Mouse (Mus musculus) midbrain, embryonic 16.5 days (tissue): ENCODE results near the gene Rassf2. TPM values are rescaled to one million over a fixed set of nuclear protein-coding genes. Genes with fewer than 3 reads are reported as not detected.

ENCODE experiments used
- ATAC-seq: fragments of 200-750 bp; cut with Nextera tagmentation; 2 replicates; pipeline ENCODE4 v1.8.0; 2017; ENCODE audit warnings: moderate TSS enrichment
- H3K27ac ChIP-seq: fragments of 300-500 bp; sonication (generic); 2 replicates; pipeline ENCODE4 v1.5.1; 2014; ENCODE audit warnings: mild to moderate bottlenecking, low read length, mixed read lengths
- H3K27me3 ChIP-seq: fragments of 300-500 bp; sonication (generic); 2 replicates; pipeline ENCODE4 v1.6.1; 2014; ENCODE audit warnings: low read depth, low read length, mixed read lengths; ENCODE audit not compliant: control insufficient read depth, insufficient read depth
- H3K36me3 ChIP-seq: fragments of 300-500 bp; sonication (generic); 2 replicates; pipeline ENCODE4 v1.6.1; 2014; ENCODE audit warnings: mild to moderate bottlenecking, low read length, moderate library complexity, mixed read lengths; ENCODE audit not compliant: control insufficient read depth, insufficient read depth
- H3K4me1 ChIP-seq: fragments of 300-500 bp; sonication (generic); 2 replicates; pipeline ENCODE4 v1.6.1; 2014; ENCODE audit warnings: mild to moderate bottlenecking, low read length, mixed read lengths; ENCODE audit not compliant: control insufficient read depth, insufficient read depth
- H3K4me2 ChIP-seq: fragments of 300-500 bp; sonication (generic); 2 replicates; pipeline ENCODE4 v1.6.1; 2014; ENCODE audit warnings: mild to moderate bottlenecking, low read length, mixed read lengths
- H3K4me3 ChIP-seq: fragments of 300-500 bp; sonication (generic); 2 replicates; pipeline ENCODE4 v1.5.1; 2014; ENCODE audit warnings: low read depth, mild to moderate bottlenecking, low read length, moderate library complexity, mixed read lengths
- H3K9ac ChIP-seq: fragments of 300-500 bp; sonication (generic); 2 replicates; pipeline ENCODE4 v1.6.1; 2014; ENCODE audit warnings: low read depth, low read length, mixed read lengths
- H3K9me3 ChIP-seq: fragments of 300-500 bp; sonication (generic); replicated peaks from 2 replicates; pipeline ENCODE4 v1.6.1; 2014; ENCODE audit warnings: mild to moderate bottlenecking, low read length, mixed read lengths; ENCODE audit not compliant: control insufficient read depth, poor library complexity, severe bottlenecking
- WGBS: fragments of 180-500 bp; shearing (Covaris S2); extraction: QIAGEN DNeasy Blood & Tissue Kit; methylation state at CpG from one replicate; pipeline ENCODE4 v1.1.7; 2014; 5-methylcytosine and 5-hydroxymethylcytosine counted together
- polyA plus RNA-seq: library from polyadenylated mRNA; unstranded; fragments of >200 nt; fragmentation: Nextera tagmentation; extraction: Ambion mirVana; gene quantifications from 2 replicates; pipeline ENCODE4 v1.2.1, GENCODE M21; 2015

Gene Rassf2
- polyA plus RNA-seq, 1 experiment from 2014 or later = 28.9 TPM

GRCm38 (mm10) chr2:132053824-132054223 is 23.8 kb upstream of the Rassf2 start:
- H3K4me1 ChIP-seq = no peaks in the 10 kb centered on the region
- 90% methylated on average over 4 of the region's 4 CpGs for whole genome bisulfite sequencing

GRCm38 (mm10) chr2:132051798-132052197 is 21.7 kb upstream of the Rassf2 start:
- Histone ChIP-seq H3K9ac (no peak overlapping the region), H3K36me3 (peaks cover 24% of the 10 kb centered on the region), H3K27ac (no peak overlapping the region), H3K4me3 (no peak overlapping the region), H3K4me1 (no peaks in the 10 kb centered on the region), H3K9me3 (no peaks in the 10 kb centered on the region), H3K4me2 (no peak overlapping the region), H3K27me3 (no peaks in the 10 kb centered on the region)
- no peak for ATAC-seq
- 89% methylated on average over 5 of the region's 5 CpGs for WGBS

More at GRCm38 (mm10) chr2:132053824-132054223, 23.8 kb upstream of the Rassf2 start:
- H3K9me3 ChIP-seq = no peaks in the 10 kb centered on the region
- H3K4me2 ChIP-seq = no peak overlapping the region
- peaks cover 29% of the 10 kb centered on the region for H3K36me3 ChIP-seq
- H3K4me3 ChIP-seq = no peak overlapping the region
- no peak for ATAC-seq
- no peak overlapping the region for H3K27ac ChIP-seq
- H3K9ac ChIP-seq = no peak overlapping the region
- no peaks in the 10 kb centered on the region for H3K27me3 ChIP-seq

- ATAC-seq = no peak
- H3K27me3 ChIP-seq = no peaks in the 10 kb centered on the region
- no peak overlapping the region for H3K9ac ChIP-seq
- peaks cover 6% of the 10 kb centered on the region; the same call in 1 of the 2 replicates for H3K36me3 ChIP-seq
- no peak overlapping the region for H3K4me3 ChIP-seq
- no peaks in the 10 kb centered on the region; the same call in 1 of the 2 replicates for H3K4me1 ChIP-seq
- no peak overlapping the region for H3K4me2 ChIP-seq
- no peak overlapping the region for H3K27ac ChIP-seq
- WGBS = 46% methylated on average over 3 of the region's 3 CpGs
- H3K9me3 ChIP-seq = no peaks in the 10 kb centered on the region
Measured at GRCm38 (mm10) chr2:132049921-132050320, 19.9 kb upstream of the Rassf2 start.

- Histone ChIP-seq H3K27me3 (no peaks in the 10 kb centered on the region), H3K4me1 (no peaks in the 10 kb centered on the region; the same call in 1 of the 2 replicates), H3K36me3 (peaks cover 5% of the 10 kb centered on the region; the same call in 1 of the 2 replicates), H3K9ac (no peak overlapping the region), H3K4me3 (no peak overlapping the region), H3K4me2 (no peak overlapping the region), H3K27ac (no peak overlapping the region), H3K9me3 (no peaks in the 10 kb centered on the region)
- 93% methylated on average over 3 of the region's 3 CpGs for WGBS
- ATAC-seq = no peak
Measured at GRCm38 (mm10) chr2:132049491-132049890, 19.4 kb upstream of the Rassf2 start.

GRCm38 (mm10) chr2:132048143-132048772 is 18.2 kb upstream of the Rassf2 start:
- H3K27me3 ChIP-seq = no peaks in the 10 kb centered on the region
- WGBS = 91% methylated on average over 11 of the region's 11 CpGs
- no peaks in the 10 kb centered on the region for H3K9me3 ChIP-seq
- H3K36me3 ChIP-seq = 0 out of 2 replicates have a peak, but pooled peaks cover 5% of the 10 kb centered on the region
- no peak overlapping the region for H3K9ac ChIP-seq
- H3K4me3 ChIP-seq = no peak overlapping the region
- no peak overlapping the region for H3K27ac ChIP-seq
- no peak overlapping the region for H3K4me2 ChIP-seq
- no peak for ATAC-seq
- H3K4me1 ChIP-seq = no peaks in the 10 kb centered on the region; the same call in 1 of the 2 replicates

- WGBS = 81% methylated on average over 4 of the region's 4 CpGs
- Histone ChIP-seq H3K9ac (no peak overlapping the region), H3K9me3 (no peaks in the 10 kb centered on the region), H3K36me3 (0 out of 2 replicates have a peak, but pooled peaks cover 3% of the 10 kb centered on the region), H3K4me2 (no peak overlapping the region), H3K4me1 (no peaks in the 10 kb centered on the region; the same call in 1 of the 2 replicates), H3K27me3 (no peaks in the 10 kb centered on the region), H3K27ac (no peak overlapping the region), H3K4me3 (no peak overlapping the region)
- no peak for ATAC-seq
Measured at GRCm38 (mm10) chr2:132047364-132047763, 17.3 kb upstream of the Rassf2 start.

- Histone ChIP-seq H3K27ac (no peak overlapping the region), H3K36me3 (0 out of 2 replicates have a peak, but pooled peaks cover 3% of the 10 kb centered on the region), H3K4me1 (no peaks in the 10 kb centered on the region; the same call in 1 of the 2 replicates), H3K4me2 (no peak overlapping the region), H3K9me3 (no peaks in the 10 kb centered on the region), H3K4me3 (no peak overlapping the region), H3K27me3 (no peaks in the 10 kb centered on the region), H3K9ac (no peak overlapping the region)
- WGBS = 95% methylated on average over 4 of the region's 4 CpGs
- no peak for ATAC-seq
Measured at GRCm38 (mm10) chr2:132046659-132047058, 16.6 kb upstream of the Rassf2 start.

GRCm38 (mm10) chr2:132044320-132045274 is 14.5 kb upstream of the Rassf2 start:
- Histone ChIP-seq H3K4me3 (no peak overlapping the region), H3K36me3 (0 out of 2 replicates have a peak, but pooled peaks cover 3% of the 10 kb centered on the region), H3K27ac (no peak overlapping the region), H3K4me1 (no peaks in the 10 kb centered on the region; the same call in 1 of the 2 replicates), H3K4me2 (no peak overlapping the region), H3K27me3 (no peaks in the 10 kb centered on the region), H3K9me3 (no peaks in the 10 kb centered on the region), H3K9ac (no peak overlapping the region)
- 60% methylated on average over 15 of the region's 15 CpGs for WGBS
- ATAC-seq = no peak
